Mouse (Mus musculus): Measurements from ENCODE around the gene Zfp59.

GRCm38 (mm10) chr7:27881721-27882120 lies 43.3 kb downstream of the Zfp59 start:
- TF ChIP-seq CTCF (IDR thresholded peaks at IDR 0.05; ENCODE audit: extremely low read depth, insufficient read depth, insufficient read length, insufficient replicate concordance) (no peak), POLR2A (IDR thresholded peaks at IDR 0.05; ENCODE audit: low read depth, low read length) (no peak)
